Mouse (Mus musculus): ENCODE results near the gene Hs3st3b1. TPM values are rescaled to one million over a fixed set of nuclear protein-coding genes. Genes with fewer than 3 reads are reported as not detected.

Hs3st3b1 gene
- total RNA-seq, 2 experiments from 2014 or later = 0.35 to 0.62 TPM

GRCm38 (mm10) chr11:63925161-63925582 is 3.1 kb upstream of the Hs3st3b1 start:
- intact Hi-C loops (cut with DNase I; ENCODE audit: low total_unique reads) = loop anchor here (5.0 to 10.0 kb wide), 2 partner anchors 150 to 517 kb away; partner anchors contain the start of gene Cox10

GRCm38 (mm10) chr11:63924286-63924930 is 2.3 kb upstream of the Hs3st3b1 start:
- intact Hi-C loops (cut with DNase I; ENCODE audit: low total_unique reads) = loop anchor here (5.0 to 10.0 kb wide), 2 partner anchors 150 to 793 kb away; partner anchors contain the start of gene Cox10
- no peak for DNase-seq

More at GRCm38 (mm10) chr11:63925161-63925582, 3.1 kb upstream of the Hs3st3b1 start:
- peak; percentile 83 for DNase-seq

GRCm38 (mm10) chr11:63923386-63923785 is 1.3 kb upstream of the Hs3st3b1 start:
- intact Hi-C loops (cut with DNase I; ENCODE audit: low total_unique reads) = loop anchor here (5.0 to 10.0 kb wide), 2 partner anchors 151 to 794 kb away; partner anchors contain the start of gene Cox10
- no peak for DNase-seq

GRCm38 (mm10) chr11:63921044-63921951 is 792 bp downstream of the Hs3st3b1 start:
- peak; percentile 25 for DNase-seq

GRCm38 (mm10) chr11:63920531-63920930 is 1.6 kb downstream of the Hs3st3b1 start:
- intact Hi-C loops (cut with DNase I; ENCODE audit: low total_unique reads) = loop anchor here (5.0 to 10.0 kb wide), 2 partner anchors 154 to 797 kb away; partner anchors contain the start of gene Cox10
- DNase-seq = peak; percentile 83

More at GRCm38 (mm10) chr11:63921044-63921951, 792 bp downstream of the Hs3st3b1 start:
- intact Hi-C loops (cut with DNase I; ENCODE audit: low total_unique reads) = loop anchor here (5.0 to 10.0 kb wide), 2 partner anchors 154 to 796 kb away; partner anchors contain the start of gene Cox10

- intact Hi-C loops (cut with DNase I; ENCODE audit: low total_unique reads) = loop anchor here (5.0 to 10.0 kb wide), 2 partner anchors 155 to 798 kb away; partner anchors contain the start of gene Cox10
- DNase-seq = no peak
Measured at GRCm38 (mm10) chr11:63919211-63920098, 2.6 kb downstream of the Hs3st3b1 start.

GRCm38 (mm10) chr11:63918321-63919105 is 3.6 kb downstream of the Hs3st3b1 start:
- intact Hi-C loops (cut with DNase I; ENCODE audit: low total_unique reads) = no loop called here

GRCm38 (mm10) chr11:63917561-63917960 is 4.5 kb downstream of the Hs3st3b1 start:
- no peak for DNase-seq
- intact Hi-C loops (cut with DNase I; ENCODE audit: low total_unique reads) = no loop called here

More at GRCm38 (mm10) chr11:63918321-63919105, 3.6 kb downstream of the Hs3st3b1 start:
- DNase-seq = no peak

GRCm38 (mm10) chr11:63914388-63914787 is 7.7 kb downstream of the Hs3st3b1 start:
- intact Hi-C loops (cut with DNase I; ENCODE audit: low total_unique reads) = no loop called here
- DNase-seq = peak; percentile 69

GRCm38 (mm10) chr11:63913936-63914335 is 8.2 kb downstream of the Hs3st3b1 start:
- no peak for DNase-seq
- intact Hi-C loops (cut with DNase I; ENCODE audit: low total_unique reads) = no loop called here

- intact Hi-C loops (cut with DNase I; ENCODE audit: low total_unique reads) = no loop called here
- DNase-seq = no peak
Measured at GRCm38 (mm10) chr11:63911001-63911400, 11.1 kb downstream of the Hs3st3b1 start.

- DNase-seq = no peak
- intact Hi-C loops (cut with DNase I; ENCODE audit: low total_unique reads) = no loop called here
Measured at GRCm38 (mm10) chr11:63909961-63910360, 12.1 kb downstream of the Hs3st3b1 start.

- DNase-seq = no peak
Measured at GRCm38 (mm10) chr11:63908500-63908899, 13.6 kb downstream of the Hs3st3b1 start.

GRCm38 (mm10) chr11:63906552-63907353 is 15.3 kb downstream of the Hs3st3b1 start:
- DNase-seq = peak; percentile 26
- intact Hi-C loops (cut with DNase I; ENCODE audit: low total_unique reads) = no loop called here

More at GRCm38 (mm10) chr11:63908500-63908899, 13.6 kb downstream of the Hs3st3b1 start:
- intact Hi-C loops (cut with DNase I; ENCODE audit: low total_unique reads) = no loop called here

- DNase-seq = no peak
- intact Hi-C loops (cut with DNase I; ENCODE audit: low total_unique reads) = no loop called here
Measured at GRCm38 (mm10) chr11:63904787-63905186, 17.3 kb downstream of the Hs3st3b1 start.

GRCm38 (mm10) chr11:63898509-63899168 is 23.5 kb downstream of the Hs3st3b1 start:
- intact Hi-C loops (cut with DNase I; ENCODE audit: low total_unique reads) = no loop called here
- no peak for DNase-seq

Measured in gastrocnemius, postnatal 14 days (tissue).